Mouse (Mus musculus) MEL (cell line): Measurements from ENCODE around the gene Rfx2. TPM values are rescaled to one million over a fixed set of nuclear protein-coding genes. Genes with fewer than 3 reads are reported as not detected.
A peak's percentile ranks its signal among the peaks of the same experiment; 100 is the strongest.

ENCODE experiments used
- DNase-seq: peaks from one replicate; pipeline ENCODE4 v3.0.0; 2011; ENCODE audit warnings: low read depth, low spot score
- H3K27ac ChIP-seq: 2 replicates; pipeline ENCODE4 v1.5.1; 2012; ENCODE audit warnings: low read depth, mild to moderate bottlenecking, control low read depth, low read length, moderate library complexity; ENCODE audit not compliant: control insufficient read depth
- H3K27me3 ChIP-seq, 2 experiments: fragments of 150-350 bp in 1 of 2; sonication (generic) in 1 of 2; 2 replicates each; pipeline ENCODE4 v1.6.1; 2012; ENCODE audit warnings: low read length in 2 of 2, mild to moderate bottlenecking in 2 of 2, improper control_type of control experiment in 1 of 2, moderate library complexity in 1 of 2; ENCODE audit not compliant: insufficient read depth in 2 of 2, control insufficient read depth in 1 of 2
- H3K36me3 ChIP-seq, 2 experiments: 2 replicates each; pipeline ENCODE4 v1.6.1; 2012 to 2014; ENCODE audit warnings: low read length in 2 of 2, improper control_type of control experiment in 1 of 2, inconsistent platforms in 1 of 2, mild to moderate bottlenecking in 1 of 2; ENCODE audit not compliant: insufficient read depth in 2 of 2, control insufficient read depth in 1 of 2
- H3K4me1 ChIP-seq, 2 experiments: fragments of 150-350 bp in 1 of 2; sonication (generic) in 1 of 2; 2 replicates each; pipeline ENCODE4 v1.6.1; 2012; ENCODE audit warnings: low read length in 2 of 2, improper control_type of control experiment in 1 of 2, mild to moderate bottlenecking in 1 of 2; ENCODE audit not compliant: insufficient read depth in 2 of 2, control insufficient read depth in 1 of 2
- H3K4me3 ChIP-seq, 2 experiments: fragments of 150-350 bp in 1 of 2; sonication (generic) in 1 of 2; 2 replicates each; pipeline ENCODE4 v1.5.1; 2012; ENCODE audit warnings: low read depth in 2 of 2, low read length in 2 of 2, mild to moderate bottlenecking in 2 of 2, moderate library complexity in 2 of 2, control low read depth in 1 of 2, improper control_type of control experiment in 1 of 2; ENCODE audit not compliant: control insufficient read depth in 1 of 2, insufficient read depth in 1 of 2
- H3K79me2 ChIP-seq: 2 replicates; pipeline ENCODE4 v1.6.1; 2012; ENCODE audit warnings: mild to moderate bottlenecking, low read length, moderate library complexity; ENCODE audit not compliant: control insufficient read depth, poor library complexity, insufficient read depth
- H3K9ac ChIP-seq: 2 replicates; pipeline ENCODE4 v1.6.1; 2012; ENCODE audit warnings: low read depth, mild to moderate bottlenecking, control low read depth, low read length, moderate library complexity; ENCODE audit not compliant: control insufficient read depth, poor library complexity, severe bottlenecking
- H3K9me3 ChIP-seq: fragments of 150-350 bp; sonication (generic); replicated peaks from 2 replicates; pipeline ENCODE4 v1.6.1; 2012; ENCODE audit warnings: mild to moderate bottlenecking, low read length, improper control_type of control experiment, moderate library complexity; ENCODE audit not compliant: insufficient read depth
- CHD1 ChIP-seq: IDR thresholded peaks from 2 replicates; pipeline ENCODE4 v1.6.1; 2012; ENCODE audit warnings: low read depth, mild to moderate bottlenecking, inconsistent platforms, low read length, improper control_type of control experiment
- CHD2 ChIP-seq: IDR thresholded peaks from 2 replicates; pipeline ENCODE4 v1.6.1; 2011; ENCODE audit warnings: low read length, improper control_type of control experiment
- CTCF ChIP-seq, 3 experiments: IDR thresholded peaks in 2 of 3; conservative IDR thresholded peaks in 1 of 3; 2 replicates each; pipeline ENCODE4 v1.5.1; 2011 to 2012; ENCODE audit warnings: low read length in 3 of 3, low read depth in 2 of 3, mild to moderate bottlenecking in 2 of 3, improper control_type of control experiment in 1 of 3, inconsistent platforms in 1 of 3, mixed read lengths in 1 of 3, moderate library complexity in 1 of 3; ENCODE audit not compliant: control insufficient read depth in 1 of 3, insufficient read depth in 1 of 3, poor library complexity in 1 of 3, severe bottlenecking in 1 of 3
- GABPA ChIP-seq: IDR thresholded peaks from 2 replicates; pipeline ENCODE4 v1.6.1; 2012; ENCODE audit warnings: low read depth, mild to moderate bottlenecking, inconsistent platforms, low read length, improper control_type of control experiment, moderate library complexity
- GATA1 ChIP-seq: IDR thresholded peaks from 2 replicates; pipeline ENCODE4 v1.6.1; 2011; ENCODE audit warnings: low read depth, low read length, improper control_type of control experiment
- HCFC1 ChIP-seq: IDR thresholded peaks from 2 replicates; pipeline ENCODE4 v1.6.1; 2012; ENCODE audit warnings: low read depth, mild to moderate bottlenecking, inconsistent platforms, low read length, improper control_type of control experiment, moderate library complexity
- JUND ChIP-seq: IDR thresholded peaks from 2 replicates; pipeline ENCODE4 v1.6.1; 2011; ENCODE audit warnings: low read depth, mild to moderate bottlenecking, improper control_type of control experiment, low read length
- KAT2A ChIP-seq: conservative IDR thresholded peaks from 2 replicates; pipeline ENCODE4 v1.6.1; 2012; ENCODE audit warnings: low read depth, low read length, improper control_type of control experiment, inconsistent platforms
- MAFK ChIP-seq: IDR thresholded peaks from 2 replicates; pipeline ENCODE4 v1.6.1; 2011; ENCODE audit warnings: low read depth, mild to moderate bottlenecking, low read length, improper control_type of control experiment, borderline replicate concordance
- MAX ChIP-seq: IDR thresholded peaks from 2 replicates; pipeline ENCODE4 v1.6.1; 2011; ENCODE audit warnings: low read length, improper control_type of control experiment
- MAZ ChIP-seq: IDR thresholded peaks from 2 replicates; pipeline ENCODE4 v1.6.1; 2012; ENCODE audit warnings: low read depth, mild to moderate bottlenecking, inconsistent platforms, low read length, improper control_type of control experiment
- NELFE ChIP-seq: IDR thresholded peaks from 2 replicates; pipeline ENCODE4 v1.6.1; 2011; ENCODE audit warnings: low read depth, low read length, improper control_type of control experiment
- POLR2A ChIP-seq, 2 experiments: IDR thresholded peaks; 2 replicates each; pipeline ENCODE4 v1.6.1; 2011 to 2012; ENCODE audit warnings: low read length in 2 of 2, mild to moderate bottlenecking in 2 of 2, control low read depth in 1 of 2, improper control_type of control experiment in 1 of 2, low read depth in 1 of 2, moderate library complexity in 1 of 2; ENCODE audit not compliant: control insufficient read depth in 1 of 2, insufficient read depth in 1 of 2, poor library complexity in 1 of 2
- POLR2AphosphoS2 ChIP-seq: IDR thresholded peaks from 2 replicates; pipeline ENCODE4 v1.6.1; 2011; ENCODE audit warnings: low read length, improper control_type of control experiment
- SIN3A ChIP-seq: IDR thresholded peaks from 2 replicates; pipeline ENCODE4 v1.6.1; 2012; ENCODE audit warnings: low read length, improper control_type of control experiment, inconsistent platforms
- SMC3 ChIP-seq: IDR thresholded peaks from 2 replicates; pipeline ENCODE4 v1.6.1; 2011; ENCODE audit warnings: low read depth, low read length, improper control_type of control experiment
- TBP ChIP-seq: IDR thresholded peaks from 2 replicates; pipeline ENCODE4 v1.8.0; 2011; ENCODE audit warnings: low read depth, low read length, improper control_type of control experiment
- ZKSCAN1 ChIP-seq: IDR thresholded peaks from 2 replicates; pipeline ENCODE4 v1.6.1; 2012; ENCODE audit warnings: low read depth, mild to moderate bottlenecking, inconsistent platforms, low read length, improper control_type of control experiment, moderate library complexity
- polyA plus RNA-seq, 2 experiments: library from polyadenylated mRNA; stranded (reverse) in 1 of 2; unstranded in 1 of 2; fragments of >175 nt in 1 of 2; fragments of >200 nt in 1 of 2; gene quantifications; 2 replicates each; pipeline versions ENCODE4 v1.2.1 to v1.2.4; 2012; ENCODE audit warnings: low replicate concordance in 2 of 2, low read depth in 1 of 2; ENCODE audit not compliant: insufficient read length in 2 of 2, insufficient read depth in 1 of 2, missing spikeins in 1 of 2
- total RNA-seq: library from RNA; depleted of rRNA; stranded (reverse); fragments of 300-350 nt; gene quantifications from 2 replicates; pipeline ENCODE4 v1.2.3, GENCODE M21; 2012

Rfx2 gene
- total and polyA plus RNA-seq, 3 experiments: 7.5 to 29.2 TPM; not detected in 1

- TF ChIP-seq MAX: no peak
- no peak for TF ChIP-seq SIN3A
- no peak for TF ChIP-seq MAZ
- TF ChIP-seq KAT2A: no peak
- no peak for TF ChIP-seq CHD1
- TF ChIP-seq HCFC1: no peak
- no peak for TF ChIP-seq CTCF (IDR thresholded peaks at IDR 0.05 in 2 of 3, conservative IDR thresholded peaks at IDR 0.05 in 1 of 3; ENCODE audit: control insufficient read depth in 1 of 3, insufficient read depth in 1 of 3, low read depth in 2 of 3, low read length in 3 of 3, poor library complexity in 1 of 3, severe bottlenecking in 1 of 3)
- TF ChIP-seq NELFE: no peak
- TF ChIP-seq POLR2AphosphoS2: no peak
- no peak for TF ChIP-seq CHD2
- TF ChIP-seq MAFK: no peak
- TF ChIP-seq, all 39 proteins: peak for 0
- no peaks in the 10 kb centered on the region for H3K36me3 ChIP-seq
- no peaks in the 10 kb centered on the region for H3K4me1 ChIP-seq
- H3K27me3 ChIP-seq: peaks cover 3 to 6% of the 10 kb centered on the region in 2 experiments; a peak in 3 of 4 replicates
- H3K9ac ChIP-seq: no peak overlapping the region
- H3K4me3 ChIP-seq: no peak overlapping the region
- no peak for DNase-seq
- no peaks in the 10 kb centered on the region for H3K9me3 ChIP-seq
- H3K27ac ChIP-seq: no peak overlapping the region
- no peaks in the 10 kb centered on the region for H3K79me2 ChIP-seq
Measured at GRCm38 (mm10) chr17:56842173-56842572, 11.4 kb upstream of the Rfx2 start.

GRCm38 (mm10) chr17:56840524-56840923 lies 9.7 kb upstream of the Rfx2 start:
- DNase-seq: no peak
- Histone ChIP-seq H3K27me3 (peaks cover 3 to 6% of the 10 kb centered on the region in 2 experiments; a peak in 3 of 4 replicates), H3K9me3 (no peaks in the 10 kb centered on the region), H3K4me3 (no peak overlapping the region), H3K4me1 (peaks cover 0 to 12% of the 10 kb centered on the region in 2 experiments; a peak in 2 of 4 replicates), H3K9ac (no peak overlapping the region), H3K27ac (no peak overlapping the region), H3K79me2 (no peaks in the 10 kb centered on the region), H3K36me3 (peaks cover 0 to 10% of the 10 kb centered on the region in 2 experiments; a peak in 2 of 4 replicates)
- no peak for TF ChIP-seq SMC3
- TF ChIP-seq JUND: no peak
- no peak for TF ChIP-seq MAX
- no peak for TF ChIP-seq GABPA
- no peak for TF ChIP-seq ZKSCAN1
- TF ChIP-seq TBP: no peak
- no peak for TF ChIP-seq POLR2A (IDR thresholded peaks at IDR 0.05; ENCODE audit: control insufficient read depth in 1 of 2, insufficient read depth in 1 of 2, low read depth in 1 of 2, low read length in 2 of 2, poor library complexity in 1 of 2)

GRCm38 (mm10) chr17:56836336-56836735 lies 5.5 kb upstream of the Rfx2 start:
- peaks cover 3 to 6% of the 10 kb centered on the region in 2 experiments; a peak in 3 of 4 replicates for H3K27me3 ChIP-seq
- H3K4me1 ChIP-seq: peaks cover 0 to 17% of the 10 kb centered on the region in 2 experiments; a peak in 2 of 4 replicates
- H3K9me3 ChIP-seq: no peaks in the 10 kb centered on the region
- DNase-seq: no peak
- no peak overlapping the region for H3K9ac ChIP-seq
- H3K27ac ChIP-seq: no peak overlapping the region
- no peak overlapping the region for H3K4me3 ChIP-seq
- TF ChIP-seq CHD2 (no peak), GATA1 (peak; percentile 41; the same call in 1 of the 2 replicates)
- H3K79me2 ChIP-seq: no peaks in the 10 kb centered on the region
- H3K36me3 ChIP-seq: peaks cover 0 to 14% of the 10 kb centered on the region in 2 experiments; a peak in 2 of 4 replicates
